Mouse (Mus musculus): ENCODE results near the gene Picalm. TPM values are rescaled to one million over a fixed set of nuclear protein-coding genes. Genes with fewer than 3 reads are reported as not detected.
"Not testable (repeated sequence)": the region's sequence is repeated elsewhere in the genome, so short reads cannot be mapped to it uniquely, and the experiment has no call there.

Gene Picalm
- polyA plus RNA-seq, 1 experiment = 40.3 TPM

DNA sequence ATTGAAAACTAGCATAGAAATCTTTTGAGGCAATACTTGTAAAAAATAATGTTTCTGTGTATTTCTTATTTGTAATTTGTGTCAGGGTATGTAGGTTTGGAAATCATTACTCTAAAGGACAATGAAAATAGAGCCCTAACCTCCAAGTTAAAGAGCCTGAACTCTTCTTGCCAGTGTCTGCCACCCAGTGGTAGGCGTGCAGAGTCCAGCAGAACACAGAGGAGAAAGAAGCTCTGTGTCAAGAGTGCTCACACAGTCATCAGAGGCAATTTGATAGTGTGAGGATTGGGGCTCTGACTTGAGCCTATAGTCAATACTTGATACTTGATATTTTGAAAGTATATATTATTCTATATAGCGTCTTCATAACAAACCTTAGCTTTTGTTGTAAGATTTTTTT, 20.3 kb downstream of the Picalm start:
- H3K36me3 ChIP-seq (ENCODE audit: control insufficient read depth, insufficient read depth, low read length) = no peaks in the 10 kb centered on the region; the same call in 1 of the 2 replicates
- WGBS = 64% methylated on average over 2 of the region's 2 CpGs
- peak; percentile 38 to 65 for DNase-seq (ENCODE audit: low read depth in 1 of 2, low spot score in 2 of 2)
- TF ChIP-seq CTCF (IDR thresholded peaks at IDR 0.05; ENCODE audit: extremely low read depth, insufficient read depth, insufficient read length, insufficient replicate concordance) = peak; percentile 78; the same call in 1 of the 2 replicates
- TF ChIP-seq POLR2A (IDR thresholded peaks at IDR 0.05; ENCODE audit: low read depth, low read length) = no peak
- H3K27ac ChIP-seq (ENCODE audit: insufficient read depth, low read length) = no peak overlapping the region
- no peak overlapping the region for H3K4me3 ChIP-seq (ENCODE audit: extremely low read depth, insufficient read depth, insufficient read length)
- peaks cover 11% of the 10 kb centered on the region for H3K4me1 ChIP-seq (ENCODE audit: control insufficient read depth, insufficient read depth, insufficient read length)
- H3K27me3 ChIP-seq (ENCODE audit: control insufficient read depth, insufficient read depth, low read length) = no peaks in the 10 kb centered on the region

DNA sequence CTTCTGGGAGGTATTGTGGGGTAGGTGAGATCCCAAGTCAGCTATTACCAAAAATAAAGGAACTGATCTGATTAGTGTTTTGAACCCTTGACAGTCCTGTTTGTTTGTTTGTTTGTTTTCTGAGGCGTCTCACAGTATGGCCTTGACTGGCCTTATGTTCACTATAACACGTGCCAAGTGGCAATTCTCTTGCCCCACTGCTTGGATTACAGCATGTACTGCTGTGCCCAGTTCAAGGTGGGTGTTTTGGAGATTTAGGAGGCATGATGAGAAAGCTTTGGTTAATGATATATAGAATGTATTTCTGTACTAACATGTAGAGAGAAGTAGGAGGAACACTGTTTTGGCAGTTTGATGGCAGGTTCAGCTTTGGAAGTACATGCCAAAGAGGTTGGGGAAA, 28.0 kb downstream of the Picalm start:
- Histone ChIP-seq H3K4me3 (ENCODE audit: extremely low read depth, insufficient read depth, insufficient read length) (no peak overlapping the region), H3K27ac (ENCODE audit: insufficient read depth, low read length) (no peak overlapping the region), H3K4me1 (ENCODE audit: control insufficient read depth, insufficient read depth, insufficient read length) (no peaks in the 10 kb centered on the region), H3K27me3 (ENCODE audit: control insufficient read depth, insufficient read depth, low read length) (no peaks in the 10 kb centered on the region), H3K36me3 (ENCODE audit: control insufficient read depth, insufficient read depth, low read length) (peaks cover 14% of the 10 kb centered on the region)
- DNase-seq (ENCODE audit: low read depth in 1 of 2, low spot score in 2 of 2) = no peak
- TF ChIP-seq CTCF (IDR thresholded peaks at IDR 0.05; ENCODE audit: extremely low read depth, insufficient read depth, insufficient read length, insufficient replicate concordance) (no peak), POLR2A (IDR thresholded peaks at IDR 0.05; ENCODE audit: low read depth, low read length) (no peak)
- 88% methylated on average over 2 of the region's 2 CpGs for WGBS

GRCm38 (mm10) chr7:90160598-90160997, 30.6 kb downstream of the Picalm start:
- Histone ChIP-seq H3K36me3 (ENCODE audit: control insufficient read depth, insufficient read depth, low read length) (peaks cover 15% of the 10 kb centered on the region), H3K4me3 (ENCODE audit: extremely low read depth, insufficient read depth, insufficient read length) (no peak overlapping the region), H3K27ac (ENCODE audit: insufficient read depth, low read length) (no peak overlapping the region), H3K27me3 (ENCODE audit: control insufficient read depth, insufficient read depth, low read length) (no peaks in the 10 kb centered on the region), H3K4me1 (ENCODE audit: control insufficient read depth, insufficient read depth, insufficient read length) (no peaks in the 10 kb centered on the region)
- 95% methylated on average over 5 of the region's 5 CpGs for WGBS
- DNase-seq (ENCODE audit: low read depth in 1 of 2, low spot score in 2 of 2) = no peak
- TF ChIP-seq POLR2A (IDR thresholded peaks at IDR 0.05; ENCODE audit: low read depth, low read length) (no peak), CTCF (IDR thresholded peaks at IDR 0.05; ENCODE audit: extremely low read depth, insufficient read depth, insufficient read length, insufficient replicate concordance) (no peak)

DNA sequence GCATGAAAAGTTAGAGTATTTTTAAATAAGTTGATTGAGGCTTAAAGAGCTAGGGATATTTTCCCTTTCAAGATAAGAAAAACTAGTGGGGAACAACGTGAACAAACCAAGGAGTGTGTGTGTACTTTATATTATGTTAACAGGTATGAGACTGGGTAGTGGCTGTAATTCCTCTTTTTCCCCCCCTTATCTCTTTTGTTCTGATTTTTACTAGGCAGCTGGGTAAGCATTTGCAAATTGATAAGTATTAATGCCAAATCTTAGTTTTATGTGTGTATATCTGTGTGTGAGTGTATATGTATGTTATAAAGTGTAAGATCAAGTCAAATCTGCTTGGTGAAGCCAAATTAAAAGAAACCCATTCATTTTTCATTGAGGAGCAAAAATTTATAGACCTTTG, 34.3 kb downstream of the Picalm start:
- no peaks in the 10 kb centered on the region for H3K27me3 ChIP-seq (ENCODE audit: control insufficient read depth, insufficient read depth, low read length)
- peaks cover 25% of the 10 kb centered on the region for H3K36me3 ChIP-seq (ENCODE audit: control insufficient read depth, insufficient read depth, low read length)
- no peak for TF ChIP-seq CTCF (IDR thresholded peaks at IDR 0.05; ENCODE audit: extremely low read depth, insufficient read depth, insufficient read length, insufficient replicate concordance)
- no peak for TF ChIP-seq POLR2A (IDR thresholded peaks at IDR 0.05; ENCODE audit: low read depth, low read length)
- WGBS = 84% methylated on average over 1 of the region's 1 CpGs
- H3K4me3 ChIP-seq (ENCODE audit: extremely low read depth, insufficient read depth, insufficient read length) = no peak overlapping the region
- H3K27ac ChIP-seq (ENCODE audit: insufficient read depth, low read length) = no peak overlapping the region
- H3K4me1 ChIP-seq (ENCODE audit: control insufficient read depth, insufficient read depth, insufficient read length) = no peaks in the 10 kb centered on the region
- no peak for DNase-seq (ENCODE audit: low read depth in 1 of 2, low spot score in 2 of 2)

DNA sequence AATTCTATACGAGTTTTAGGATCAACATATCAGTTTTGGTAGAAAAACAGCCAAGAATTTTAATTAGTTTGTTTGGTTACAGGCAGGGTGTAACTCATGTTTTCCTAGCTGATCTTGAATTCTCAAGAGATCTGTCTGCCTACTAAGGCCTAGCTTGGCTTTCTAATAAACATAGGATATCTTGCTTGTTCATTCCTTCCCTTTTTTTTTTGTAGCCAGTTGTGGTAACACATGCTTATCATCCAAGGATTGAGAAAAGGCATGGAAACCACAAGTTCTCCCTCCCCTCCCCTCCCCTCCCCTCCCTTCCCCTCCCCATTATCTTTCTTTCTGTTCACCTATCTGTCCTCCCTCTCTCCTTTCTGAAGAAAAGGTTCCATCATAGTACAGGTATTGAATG, 36.0 kb downstream of the Picalm start:
- TF ChIP-seq CTCF (IDR thresholded peaks at IDR 0.05; ENCODE audit: extremely low read depth, insufficient read depth, insufficient read length, insufficient replicate concordance) = no peak
- H3K27ac ChIP-seq (ENCODE audit: insufficient read depth, low read length) = no peak overlapping the region
- no peaks in the 10 kb centered on the region for H3K4me1 ChIP-seq (ENCODE audit: control insufficient read depth, insufficient read depth, insufficient read length)
- peaks cover 22% of the 10 kb centered on the region for H3K36me3 ChIP-seq (ENCODE audit: control insufficient read depth, insufficient read depth, low read length)
- no peak overlapping the region for H3K4me3 ChIP-seq (ENCODE audit: extremely low read depth, insufficient read depth, insufficient read length)
- DNase-seq (ENCODE audit: low read depth in 1 of 2, low spot score in 2 of 2) = no peak
- WGBS = 68% methylated on average over 1 of the region's 1 CpGs
- H3K27me3 ChIP-seq (ENCODE audit: control insufficient read depth, insufficient read depth, low read length) = no peaks in the 10 kb centered on the region

GRCm38 (mm10) chr7:90167777-90168176, 37.8 kb downstream of the Picalm start:
- DNase-seq (ENCODE audit: low read depth in 1 of 2, low spot score in 2 of 2); H3K4me1 ChIP-seq (ENCODE audit: control insufficient read depth, insufficient read depth, insufficient read length); H3K27me3 ChIP-seq (ENCODE audit: control insufficient read depth, insufficient read depth, low read length); H3K27ac ChIP-seq (ENCODE audit: insufficient read depth, low read length); H3K4me3 ChIP-seq (ENCODE audit: extremely low read depth, insufficient read depth, insufficient read length): not testable (repeated sequence)
- H3K36me3 ChIP-seq (ENCODE audit: control insufficient read depth, insufficient read depth, low read length) = peaks cover 17% of the 10 kb centered on the region
- 92% methylated on average over 10 of the region's 10 CpGs for WGBS

GRCm38 (mm10) chr7:90173778-90174177, 43.8 kb downstream of the Picalm start:
- no peak for TF ChIP-seq POLR2A (IDR thresholded peaks at IDR 0.05; ENCODE audit: low read depth, low read length)
- no peak for TF ChIP-seq CTCF (IDR thresholded peaks at IDR 0.05; ENCODE audit: extremely low read depth, insufficient read depth, insufficient read length, insufficient replicate concordance)
- H3K36me3 ChIP-seq (ENCODE audit: control insufficient read depth, insufficient read depth, low read length) = peaks cover 24% of the 10 kb centered on the region
- WGBS = 100% methylated on average over 1 of the region's 1 CpGs

More at GRCm38 (mm10) chr7:90173778-90174177, 43.8 kb downstream of the Picalm start:
- H3K4me3 ChIP-seq (ENCODE audit: extremely low read depth, insufficient read depth, insufficient read length) = no peak overlapping the region
- no peaks in the 10 kb centered on the region for H3K4me1 ChIP-seq (ENCODE audit: control insufficient read depth, insufficient read depth, insufficient read length)
- H3K27ac ChIP-seq (ENCODE audit: insufficient read depth, low read length) = no peak overlapping the region
- no peak for DNase-seq (ENCODE audit: low read depth in 1 of 2, low spot score in 2 of 2)
- no peaks in the 10 kb centered on the region for H3K27me3 ChIP-seq (ENCODE audit: control insufficient read depth, insufficient read depth, low read length)

All from spleen, adult 2 months (tissue).